Mouse (Mus musculus) ES-E14 (cell line): ENCODE measurements around the gene Zmym3. TPM values are rescaled to one million over a fixed set of nuclear protein-coding genes. Genes with fewer than 3 reads are reported as not detected.

Source experiments
- DNase-seq: peaks from one replicate; pipeline ENCODE4 v3.0.0-alpha.2; 2013; ENCODE audit warnings: low read depth, low spot score
- H3K27ac ChIP-seq: 2 replicates; pipeline ENCODE4 v1.5.1; 2012; ENCODE audit warnings: low read depth, mild to moderate bottlenecking, low read length, moderate library complexity, mixed read lengths; ENCODE audit not compliant: poor library complexity, insufficient read depth, severe bottlenecking
- H3K36me3 ChIP-seq: 2 replicates; pipeline ENCODE4 v1.6.1; 2012; ENCODE audit warnings: mild to moderate bottlenecking, low read length, moderate library complexity, mixed read lengths; ENCODE audit not compliant: control insufficient read depth, poor library complexity, insufficient read depth, severe bottlenecking
- H3K4me1 ChIP-seq, 2 experiments: fragments of 150-350 bp in 1 of 2; sonication (generic) in 1 of 2; 2 replicates each; pipeline ENCODE4 v1.6.1; 2012; ENCODE audit warnings: low read length in 2 of 2, mild to moderate bottlenecking in 1 of 2, mixed read lengths in 1 of 2; ENCODE audit not compliant: control insufficient read depth in 2 of 2, insufficient read depth in 2 of 2, poor library complexity in 1 of 2
- H3K4me3 ChIP-seq, 2 experiments: fragments of 150-350 bp in 1 of 2; sonication (generic) in 1 of 2; 2 replicates each; pipeline ENCODE4 v1.5.1; 2012; ENCODE audit warnings: low read length in 2 of 2, low read depth in 1 of 2, mild to moderate bottlenecking in 1 of 2, mixed read lengths in 1 of 2; ENCODE audit not compliant: insufficient read depth in 1 of 2, poor library complexity in 1 of 2, severe bottlenecking in 1 of 2
- H3K9ac ChIP-seq: 2 replicates; pipeline ENCODE4 v1.6.1; 2012; ENCODE audit warnings: low read depth, mild to moderate bottlenecking, low read length, mixed read lengths; ENCODE audit not compliant: poor library complexity, insufficient read depth, severe bottlenecking
- H3K9me3 ChIP-seq: fragments of 150-350 bp; sonication (generic); 2 replicates; pipeline ENCODE4 v1.6.1; 2012; ENCODE audit warnings: low read depth, mild to moderate bottlenecking, low read length; ENCODE audit not compliant: control insufficient read depth, insufficient read depth
- CHD2 ChIP-seq: IDR thresholded peaks from 2 replicates; pipeline ENCODE4 v1.6.1; 2014; ENCODE audit warnings: mild to moderate bottlenecking, low read depth, low read length, inconsistent platforms
- HCFC1 ChIP-seq: IDR thresholded peaks from 2 replicates; pipeline ENCODE4 v1.6.1; 2012; ENCODE audit warnings: low read length, inconsistent platforms, borderline replicate concordance; ENCODE audit not compliant: insufficient read depth
- MAFK ChIP-seq: IDR thresholded peaks from 2 replicates; pipeline ENCODE4 v1.6.1; 2014; ENCODE audit warnings: mild to moderate bottlenecking, low read depth, low read length, inconsistent platforms; ENCODE audit not compliant: insufficient read depth
- ZC3H11A ChIP-seq: IDR thresholded peaks from 2 replicates; pipeline ENCODE4 v1.6.1; 2012; ENCODE audit warnings: low read depth, mild to moderate bottlenecking, inconsistent platforms, low read length, borderline replicate concordance
- ZNF384 ChIP-seq: IDR thresholded peaks from 2 replicates; pipeline ENCODE4 v1.6.1; 2012; ENCODE audit warnings: low read depth, low read length, inconsistent platforms
- in situ Hi-C, 2 experiments: fragments of 600-800 bp; cut with MboI; formaldehyde crosslinking; loops; one replicate each; pipeline ENCODE4 v1.15.1; 2025; ENCODE audit warnings: low sequenced_read_pairs in 2 of 2, inconsistent platforms in 1 of 2; ENCODE audit not compliant: unreplicated experiment in 2 of 2
- total RNA-seq: library from RNA; depleted of rRNA; stranded (reverse); fragments of 300-350 nt; gene quantifications from 2 replicates; pipeline ENCODE4 v1.2.3, GENCODE M21; 2012

Gene Zmym3
- total RNA-seq, 1 experiment, result 53.9 TPM

- no peaks in the 10 kb centered on the region; a peak in 1 of 4 replicates for H3K4me1 ChIP-seq
- in situ Hi-C loops, result no loop called here
- TF ChIP-seq HCFC1, result no peak
- TF ChIP-seq ZNF384, result peak; percentile 77; the same call in 1 of the 2 replicates
- no peaks in the 10 kb centered on the region for H3K9me3 ChIP-seq
- H3K27ac ChIP-seq, result peak within 1 kb of the TSS; percentile 93
- H3K9ac ChIP-seq, result peak within 1 kb of the TSS; percentile 85
- H3K4me3 ChIP-seq, result peak within 1 kb of the TSS; percentile 91 to 95
- H3K36me3 ChIP-seq, result peaks cover 4% of the 10 kb centered on the region
- DNase-seq, result peak; percentile 85
These were observed 8.7 kb upstream of the Zmym3 start, which contains the start of gene Nono for GRCm38 (mm10) chrX:101429142-101429949. Gene Nono, plus strand, starts transcription at chrX:101429318.

- TF ChIP-seq HCFC1 (no peak), ZC3H11A (no peak), ZNF384 (no peak), MAFK (no peak), CHD2 (no peak)
- peaks cover 4% of the 10 kb centered on the region for H3K36me3 ChIP-seq
- in situ Hi-C loops, result no loop called here
- peak overlapping the region; percentile 73 to 80 for H3K4me3 ChIP-seq
- H3K9ac ChIP-seq, result peak overlapping the region; percentile 85; the same call in 1 of the 2 replicates
- no peak for DNase-seq
- no peaks in the 10 kb centered on the region for H3K9me3 ChIP-seq
- H3K4me1 ChIP-seq, result no peaks in the 10 kb centered on the region; a peak in 1 of 4 replicates
- H3K27ac ChIP-seq, result peak overlapping the region; percentile 93; the same call in 1 of the 2 replicates
These were observed 8.1 kb upstream of the Zmym3 start for GRCm38 (mm10) chrX:101428785-101429141.

- Histone ChIP-seq H3K36me3 (no peaks in the 10 kb centered on the region; the same call in none of the 2 replicates), H3K27ac (no peak overlapping the region), H3K9me3 (no peaks in the 10 kb centered on the region), H3K4me1 (no peaks in the 10 kb centered on the region; a peak in 1 of 4 replicates), H3K4me3 (no peak overlapping the region), H3K9ac (no peak overlapping the region)
- TF ChIP-seq HCFC1 (no peak), MAFK (no peak), CHD2 (no peak), ZNF384 (no peak), ZC3H11A (no peak)
- no peak for DNase-seq
- in situ Hi-C loops, result no loop called here
These were observed 7.1 kb upstream of the Zmym3 start for GRCm38 (mm10) chrX:101427774-101428173.

GRCm38 (mm10) chrX:101423462-101423861 is 2.8 kb upstream of the Zmym3 start:
- H3K9ac ChIP-seq, result no peak overlapping the region
- TF ChIP-seq MAFK (no peak), HCFC1 (no peak), CHD2 (no peak), ZNF384 (no peak), ZC3H11A (no peak)
- no peaks in the 10 kb centered on the region for H3K36me3 ChIP-seq
- no peak overlapping the region for H3K4me3 ChIP-seq
- no peaks in the 10 kb centered on the region; a peak in 1 of 4 replicates for H3K4me1 ChIP-seq
- no peak for DNase-seq
- no peaks in the 10 kb centered on the region for H3K9me3 ChIP-seq
- in situ Hi-C loops, result no loop called here
- H3K27ac ChIP-seq, result no peak overlapping the region
